Mouse (Mus musculus) naive thymus-derived CD4-positive, alpha-beta T cell, adult 2 months (primary cell): ENCODE data around the gene Pax7.

Source experiments
- DNase-seq: peaks from one replicate; pipeline ENCODE4 v3.0.0-alpha.2; 2011; ENCODE audit warnings: low read depth

Gene Pax7

DNA sequence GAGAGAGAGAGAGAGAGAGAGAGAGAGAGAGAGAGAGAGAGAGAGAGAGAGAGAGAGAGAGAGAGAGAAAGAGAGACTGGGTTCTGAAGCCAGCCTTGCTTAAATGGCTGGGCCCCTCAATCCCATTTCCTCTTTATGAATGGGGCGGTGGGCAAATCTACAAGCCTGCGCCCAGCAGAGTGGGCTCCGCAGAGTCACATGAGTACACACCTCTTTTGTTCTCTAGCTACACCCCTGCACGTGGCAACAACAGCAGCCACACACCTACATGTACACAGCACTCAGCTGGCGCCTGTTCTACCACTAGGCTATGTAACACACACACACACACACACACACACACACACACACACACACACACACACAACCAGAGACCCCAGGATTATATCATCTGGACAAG, 21.9 kb downstream of the Pax7 start:
- DNase-seq, result no peak

DNA sequence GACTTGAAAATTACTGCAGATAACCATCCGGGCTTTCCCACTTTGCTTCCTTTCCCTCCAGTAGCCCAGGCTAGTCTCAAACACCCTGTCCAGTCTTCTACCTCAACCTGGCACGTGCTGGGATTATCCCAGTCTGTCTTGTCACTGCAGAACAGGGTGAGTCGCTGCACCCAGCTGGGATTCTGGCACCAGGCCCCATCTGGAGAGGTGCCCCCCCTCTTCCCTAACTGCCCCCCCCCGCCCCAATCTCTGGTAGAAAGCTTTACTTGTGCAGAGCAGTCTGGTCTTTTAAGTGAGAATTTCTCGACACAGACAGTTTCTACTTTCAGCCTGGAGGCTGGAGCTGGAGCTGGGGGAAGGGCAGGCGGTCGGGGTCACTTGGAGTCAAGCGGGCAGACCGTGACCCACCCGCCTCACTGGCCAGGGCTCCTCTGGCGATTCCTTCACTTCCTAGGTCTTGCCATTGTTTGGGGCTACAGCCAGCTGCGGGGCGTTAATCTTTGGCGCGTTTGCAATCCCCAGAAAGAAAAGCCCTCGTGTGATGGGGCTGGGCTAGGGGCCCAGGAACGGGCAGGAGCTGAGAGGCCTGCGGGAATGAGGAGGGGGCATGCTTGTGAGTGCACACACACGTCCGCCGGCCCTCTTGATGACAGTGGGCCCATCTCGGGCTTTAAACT, 22.4 kb downstream of the Pax7 start:
- DNase-seq, result no peak

DNA sequence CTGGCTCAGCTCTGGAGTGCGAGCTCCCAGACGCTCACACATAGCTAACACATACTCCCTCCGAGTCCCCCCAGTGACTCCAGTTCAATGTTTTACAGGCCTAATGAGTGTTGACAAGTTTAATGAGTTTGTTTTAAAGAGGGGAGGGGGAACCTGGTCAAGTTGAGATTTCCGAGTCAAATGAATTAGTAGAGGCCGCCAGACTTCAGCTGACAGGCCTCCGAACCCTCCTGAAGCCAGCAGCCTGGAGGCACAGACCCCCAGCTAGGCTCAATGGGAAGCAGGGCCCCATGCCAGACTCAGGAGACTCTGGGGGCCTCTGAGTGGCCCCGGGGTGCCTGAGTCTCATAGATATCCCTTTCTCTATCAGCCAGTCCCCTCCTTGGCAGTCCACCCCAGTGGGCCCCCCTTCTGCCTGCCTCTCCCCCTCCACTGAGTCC, 23.9 kb downstream of the Pax7 start:
- no peak for DNase-seq

DNA sequence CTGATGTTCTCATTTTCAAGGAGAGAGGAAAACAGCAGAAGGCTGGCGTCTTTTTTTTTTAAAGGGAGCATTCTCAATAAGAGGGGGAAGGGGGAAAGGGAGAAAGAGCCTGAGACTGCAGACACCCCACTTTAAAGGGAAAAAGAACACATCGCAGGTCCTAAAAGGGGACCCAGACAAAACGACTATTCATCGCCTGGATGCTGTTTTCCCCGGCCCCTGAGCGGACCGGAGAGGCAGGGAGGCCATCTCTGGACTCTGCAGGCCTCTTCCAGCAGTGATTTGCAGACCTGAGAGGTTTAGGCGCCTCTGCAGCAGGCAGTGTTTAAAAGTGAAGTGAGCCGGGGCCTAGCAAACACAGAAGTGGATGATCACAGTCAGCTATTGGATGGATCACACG, 25.5 kb downstream of the Pax7 start:
- no peak for DNase-seq

DNA sequence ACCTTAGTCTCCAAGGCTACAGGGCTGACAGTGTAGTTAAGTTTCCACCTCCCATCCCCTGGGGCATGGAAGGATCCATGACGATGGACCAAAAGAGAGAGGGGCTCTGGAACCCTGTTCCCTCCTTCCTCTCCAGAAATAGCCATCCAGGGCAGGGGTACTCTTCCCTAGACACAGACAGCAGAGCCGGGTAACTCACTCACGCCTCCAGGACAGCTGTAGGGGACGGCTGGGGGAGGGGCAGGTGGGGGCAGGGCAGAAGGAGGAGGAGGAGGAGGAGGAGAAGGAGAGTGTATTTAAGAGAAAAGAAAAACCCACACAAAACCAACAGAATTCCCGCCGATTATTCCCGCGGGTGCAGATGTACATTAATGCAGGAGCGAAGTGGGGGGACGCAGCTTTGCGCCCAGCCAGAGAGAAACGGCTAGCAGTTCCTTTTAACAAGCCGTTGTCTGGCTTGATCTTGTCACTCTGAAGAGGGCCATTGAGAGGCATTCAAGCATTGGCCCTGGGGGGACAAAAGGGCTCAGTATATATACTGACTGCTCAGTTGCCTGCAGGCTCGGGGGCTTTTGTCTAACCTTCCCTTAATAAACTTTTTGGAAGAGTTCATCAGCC, 26.0 kb downstream of the Pax7 start:
- no peak for DNase-seq

DNA sequence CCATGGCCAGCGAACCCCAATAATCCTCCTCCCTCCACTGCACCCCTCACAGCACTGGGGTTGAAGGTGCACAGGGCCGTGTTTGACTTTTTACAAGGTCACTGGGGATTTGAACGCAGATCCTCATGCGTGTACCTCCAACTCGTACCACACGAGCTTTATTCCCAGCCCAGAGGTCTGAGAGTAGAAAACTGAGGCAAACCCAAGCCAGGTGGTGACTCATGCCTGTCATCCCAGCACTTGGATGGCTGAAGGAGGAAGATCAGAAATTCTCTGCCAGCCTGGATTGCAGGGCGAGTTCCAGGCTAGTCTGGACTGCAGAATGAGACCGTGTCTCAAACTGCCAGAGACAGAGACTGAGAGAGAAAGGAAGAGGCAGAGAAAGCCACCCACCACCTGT, 28.4 kb downstream of the Pax7 start:
- DNase-seq, result no peak

DNA sequence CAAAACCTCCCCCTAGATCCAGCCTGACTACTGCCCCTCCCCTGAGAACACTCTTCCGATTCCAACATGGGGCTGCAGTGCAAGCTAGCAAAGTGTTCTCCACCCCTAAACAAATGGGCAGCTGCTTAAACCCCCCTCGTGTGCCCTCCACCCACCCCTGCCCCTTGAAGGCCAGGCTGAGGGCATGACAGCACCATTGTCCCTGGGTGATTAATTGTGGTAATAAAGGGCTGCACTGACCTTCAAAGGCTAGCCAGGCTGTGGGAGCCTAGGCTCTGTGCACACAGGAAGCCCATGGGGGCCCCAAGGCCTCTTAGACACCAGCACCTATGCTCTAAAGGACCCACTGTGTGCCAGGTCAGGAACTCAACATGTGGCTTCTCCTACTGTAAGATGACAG, 29.3 kb downstream of the Pax7 start:
- no peak for DNase-seq

DNA sequence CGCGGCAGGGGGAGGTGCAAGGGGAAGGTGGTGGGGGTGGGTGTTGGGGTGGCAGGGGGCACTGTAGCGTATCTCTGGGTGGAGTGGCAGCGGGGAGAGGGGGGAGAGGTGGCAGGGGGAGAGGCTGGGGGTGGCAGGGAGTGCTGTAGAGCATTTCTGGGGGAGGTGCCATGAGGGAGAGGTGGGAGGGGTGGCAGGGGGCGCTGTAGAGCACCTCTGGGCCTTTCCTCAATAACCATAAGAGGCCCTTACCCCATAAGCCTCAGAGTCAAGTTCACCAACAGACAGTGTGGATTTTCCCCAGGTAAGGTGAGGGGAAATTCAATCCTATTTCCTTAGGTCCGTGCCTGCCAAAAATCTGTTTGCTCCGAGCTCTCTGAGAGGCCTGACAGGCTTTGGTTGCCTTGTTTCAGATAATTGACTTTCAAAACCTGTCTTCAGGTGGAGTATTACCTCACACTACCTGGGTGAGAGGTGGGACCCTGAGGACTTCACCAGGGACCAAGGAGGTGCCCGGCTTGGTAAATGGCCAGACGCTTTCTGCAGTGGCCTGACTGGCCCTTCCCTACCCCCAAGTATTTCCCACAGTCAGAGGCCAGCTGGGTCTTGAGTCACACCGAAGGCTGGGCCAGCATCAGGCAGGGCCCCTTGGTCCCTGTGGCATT, 33.8 kb downstream of the Pax7 start:
- peak; percentile 46 for DNase-seq

DNA sequence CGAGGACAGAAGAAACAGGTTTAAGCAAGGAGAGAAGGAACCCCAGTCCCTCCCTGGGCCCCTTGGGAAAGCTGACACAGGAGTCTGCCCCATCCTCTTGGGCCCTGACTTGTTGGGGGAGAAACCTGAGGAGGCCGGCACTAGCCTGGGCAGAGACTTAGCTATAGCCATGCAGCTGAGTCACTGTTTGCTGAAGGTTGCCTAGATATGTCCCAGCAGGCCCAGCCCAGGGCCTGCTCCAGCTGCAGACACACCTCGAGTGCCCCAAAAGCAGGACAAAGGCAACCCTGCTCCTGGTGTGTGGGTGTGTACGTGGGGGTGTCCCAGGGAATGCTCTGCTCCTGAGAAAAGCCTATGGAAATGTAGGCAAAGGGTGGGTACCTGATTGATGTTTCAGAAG, 36.0 kb downstream of the Pax7 start:
- DNase-seq, result no peak

DNA sequence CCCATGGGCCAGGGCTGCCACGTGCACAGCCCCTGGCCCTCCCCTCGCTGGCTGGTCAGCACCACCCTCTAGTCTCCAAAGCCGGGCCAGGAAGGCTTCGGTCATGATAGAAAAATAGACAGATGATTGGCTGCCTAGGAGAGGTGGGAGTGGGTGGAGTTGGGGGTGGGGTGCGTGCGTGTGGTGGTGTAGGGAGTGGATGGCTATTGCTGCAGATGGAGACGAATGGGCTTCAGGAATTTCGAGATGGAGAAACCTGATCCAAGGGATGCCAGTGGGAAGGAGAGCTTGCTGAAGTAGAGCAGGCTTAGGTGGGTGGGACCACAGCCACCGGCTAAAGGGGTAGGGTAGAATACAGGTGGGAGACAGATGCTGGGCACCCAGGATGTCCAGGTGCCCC, 37.2 kb downstream of the Pax7 start:
- no peak for DNase-seq

DNA sequence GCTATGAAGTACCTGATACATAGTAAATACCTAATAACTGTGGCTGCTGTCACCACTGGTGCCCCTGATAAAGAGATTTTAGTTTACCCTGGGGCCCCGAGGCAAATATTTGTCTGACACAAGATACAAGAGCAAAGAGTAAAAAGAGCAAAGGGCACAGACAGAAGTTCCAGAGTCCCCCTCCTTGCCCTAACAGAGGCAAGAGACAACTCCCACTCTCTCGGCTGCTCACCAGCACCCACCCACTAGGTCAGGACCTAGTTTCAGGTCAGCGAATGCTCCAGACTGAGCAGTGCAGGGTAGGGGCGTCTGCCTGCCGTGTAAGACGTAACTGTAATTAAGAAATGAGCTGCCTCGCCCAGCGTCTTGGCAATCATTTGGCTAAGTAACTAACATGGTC, 42.2 kb downstream of the Pax7 start:
- no peak for DNase-seq

DNA sequence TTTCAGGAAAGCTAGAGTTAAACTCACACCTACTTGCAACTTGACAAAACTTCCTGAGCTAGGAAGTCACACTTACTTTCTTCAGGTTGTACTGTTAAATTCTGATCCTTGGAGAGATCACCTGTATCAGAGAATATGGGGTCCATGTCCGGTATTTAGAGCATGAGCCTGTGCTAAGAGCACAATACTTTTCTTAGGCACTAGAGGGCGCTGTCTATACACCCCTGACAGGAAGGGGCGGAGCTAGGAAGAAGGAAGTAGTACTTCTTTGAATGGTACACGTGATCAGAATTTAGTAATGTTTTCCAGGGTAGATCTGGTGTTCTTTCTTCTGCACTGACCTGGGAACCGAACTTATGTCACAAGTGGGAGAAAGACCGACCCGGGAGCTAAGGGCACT, 43.6 kb downstream of the Pax7 start:
- DNase-seq, result peak; percentile 76

DNA sequence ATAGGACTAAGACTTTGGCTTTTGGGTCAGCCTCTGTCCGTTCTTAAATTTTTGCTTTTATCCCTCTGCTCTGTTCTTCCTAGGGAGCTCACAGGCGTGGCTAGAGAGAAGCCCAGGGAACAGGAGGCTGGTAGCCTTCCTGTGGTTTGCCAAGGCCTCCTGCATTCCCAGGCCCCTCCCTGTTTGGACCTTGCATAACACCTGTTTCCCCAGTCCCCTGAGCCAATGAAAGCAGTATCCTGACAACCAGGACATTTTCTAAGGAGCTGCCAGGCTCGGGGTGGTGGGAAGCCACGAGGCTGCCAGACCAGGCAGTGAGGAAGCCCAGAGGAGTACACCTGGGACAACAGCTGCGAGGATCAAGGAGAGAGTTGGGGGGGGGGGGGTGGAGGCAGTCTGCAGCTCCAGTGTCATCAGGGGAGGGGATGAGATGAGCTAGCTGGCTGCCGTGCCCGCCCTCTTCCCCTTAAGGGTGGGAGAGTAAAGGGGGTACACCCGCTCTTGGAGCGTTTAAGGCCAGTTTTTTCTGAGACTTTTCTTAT, 50.3 kb downstream of the Pax7 start:
- DNase-seq, result no peak

DNA sequence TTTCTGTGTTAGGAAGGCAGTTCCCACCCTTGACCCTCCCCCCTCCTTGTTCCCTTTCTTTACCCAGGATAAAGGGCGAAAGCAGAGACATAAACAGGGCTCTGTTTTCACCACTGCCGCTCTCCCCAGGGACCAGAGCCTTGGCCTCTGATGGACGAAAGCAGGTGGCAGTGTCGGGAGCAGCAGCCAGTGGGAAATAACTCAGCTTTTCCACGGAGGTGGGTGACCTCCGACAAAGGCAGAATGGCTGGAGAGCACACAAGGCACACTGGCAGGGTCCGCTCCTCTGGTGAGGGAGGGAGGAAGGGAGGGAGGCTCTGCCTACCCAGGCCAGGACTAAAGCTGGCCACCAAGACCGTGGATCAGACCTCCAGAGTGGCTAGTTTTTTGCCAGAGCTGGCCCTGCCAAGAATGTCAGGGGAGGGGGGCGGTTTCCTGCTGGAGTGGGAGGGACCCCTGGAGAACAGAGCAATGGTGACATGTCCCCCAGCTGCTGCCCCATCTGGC, 62.1 kb downstream of the Pax7 start:
- DNase-seq, result no peak

DNA sequence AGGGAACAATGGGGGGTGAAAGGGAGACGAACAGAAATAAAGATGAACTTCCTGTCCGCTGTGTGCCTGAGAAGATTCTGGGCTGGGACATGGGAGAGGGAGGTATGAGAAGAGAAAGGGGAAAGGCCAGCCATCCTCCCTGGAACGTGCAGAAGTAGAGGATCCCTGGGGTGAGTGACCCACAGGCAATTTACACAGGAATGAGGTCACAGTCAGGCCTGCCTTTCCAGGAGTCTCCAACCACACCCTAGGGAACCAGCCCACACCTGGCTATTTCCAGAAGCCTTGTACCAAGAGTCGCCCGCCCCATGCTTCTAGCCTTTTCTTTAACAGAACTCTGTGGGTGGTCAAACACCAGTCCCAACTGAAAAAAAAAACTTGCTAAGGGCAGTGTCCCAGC, 65.5 kb downstream of the Pax7 start:
- DNase-seq, result no peak

DNA sequence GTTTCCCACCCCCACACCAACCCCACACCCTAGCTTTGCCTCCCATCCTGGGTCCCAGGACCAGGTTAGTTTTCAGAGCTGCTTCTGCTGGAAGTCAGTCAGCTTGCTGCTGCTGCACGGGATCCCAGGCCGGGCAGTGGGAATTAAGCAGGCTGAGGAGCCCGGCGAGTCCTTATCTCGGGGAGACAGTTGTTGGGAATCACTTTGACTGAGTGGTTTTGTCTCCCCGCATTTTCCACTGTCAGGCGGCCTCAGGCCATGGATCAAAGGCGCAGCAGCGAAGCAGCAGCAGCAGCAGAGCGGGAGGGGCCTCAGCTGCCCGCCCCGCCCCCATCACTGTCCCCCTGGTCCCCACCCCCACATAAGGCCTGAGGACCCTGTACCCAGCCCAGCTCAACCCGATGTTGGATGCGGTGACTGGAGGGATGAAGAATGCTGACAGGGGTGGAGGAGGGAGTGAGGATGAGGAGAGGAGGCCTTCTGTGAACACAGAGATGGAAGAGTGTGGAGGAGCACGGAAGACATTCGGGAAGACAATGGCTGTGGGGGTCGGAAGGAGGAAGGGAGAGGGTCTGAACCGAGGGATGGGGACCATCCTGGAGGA, 66.1 kb downstream of the Pax7 start:
- DNase-seq, result no peak

DNA sequence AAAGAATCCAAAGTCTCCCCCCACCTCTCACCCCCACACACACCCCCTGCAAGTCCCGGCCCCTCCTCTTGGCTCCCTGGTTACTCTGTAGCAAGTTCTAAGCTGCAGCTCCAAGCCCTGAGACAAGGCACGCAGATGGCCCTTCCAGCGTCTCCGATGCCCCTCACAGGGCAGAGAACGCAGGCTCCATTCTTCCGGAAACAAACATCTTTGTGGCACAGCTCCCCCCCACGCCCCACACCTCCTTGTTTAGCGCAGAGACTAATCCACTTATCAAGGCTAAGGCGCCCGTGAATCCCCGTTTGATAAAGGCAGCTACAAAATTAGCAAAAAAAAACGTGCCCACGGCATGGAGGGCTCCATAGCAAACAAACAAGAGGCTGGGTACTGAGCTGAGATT, 71.4 kb downstream of the Pax7 start:
- no peak for DNase-seq

DNA sequence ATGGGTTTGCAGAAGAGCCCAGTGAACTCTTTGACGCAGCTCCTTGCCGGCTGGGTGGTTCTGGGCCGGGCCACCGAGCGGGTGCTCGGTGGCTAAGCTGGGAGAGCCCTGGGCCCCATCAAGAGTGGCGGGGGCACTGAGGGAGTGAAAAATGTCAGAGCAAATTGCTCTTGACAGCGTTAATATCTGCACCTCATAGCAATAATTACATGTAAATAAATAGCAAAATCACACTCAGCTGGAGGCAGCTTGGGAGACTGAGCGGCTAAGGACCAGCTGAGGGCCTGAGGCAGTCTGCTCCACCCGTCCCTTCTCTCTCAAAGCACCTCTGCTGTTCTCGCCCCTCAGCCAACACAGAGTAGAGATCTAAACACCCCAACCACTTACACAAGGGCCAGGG, 72.6 kb downstream of the Pax7 start:
- DNase-seq, result no peak

DNA sequence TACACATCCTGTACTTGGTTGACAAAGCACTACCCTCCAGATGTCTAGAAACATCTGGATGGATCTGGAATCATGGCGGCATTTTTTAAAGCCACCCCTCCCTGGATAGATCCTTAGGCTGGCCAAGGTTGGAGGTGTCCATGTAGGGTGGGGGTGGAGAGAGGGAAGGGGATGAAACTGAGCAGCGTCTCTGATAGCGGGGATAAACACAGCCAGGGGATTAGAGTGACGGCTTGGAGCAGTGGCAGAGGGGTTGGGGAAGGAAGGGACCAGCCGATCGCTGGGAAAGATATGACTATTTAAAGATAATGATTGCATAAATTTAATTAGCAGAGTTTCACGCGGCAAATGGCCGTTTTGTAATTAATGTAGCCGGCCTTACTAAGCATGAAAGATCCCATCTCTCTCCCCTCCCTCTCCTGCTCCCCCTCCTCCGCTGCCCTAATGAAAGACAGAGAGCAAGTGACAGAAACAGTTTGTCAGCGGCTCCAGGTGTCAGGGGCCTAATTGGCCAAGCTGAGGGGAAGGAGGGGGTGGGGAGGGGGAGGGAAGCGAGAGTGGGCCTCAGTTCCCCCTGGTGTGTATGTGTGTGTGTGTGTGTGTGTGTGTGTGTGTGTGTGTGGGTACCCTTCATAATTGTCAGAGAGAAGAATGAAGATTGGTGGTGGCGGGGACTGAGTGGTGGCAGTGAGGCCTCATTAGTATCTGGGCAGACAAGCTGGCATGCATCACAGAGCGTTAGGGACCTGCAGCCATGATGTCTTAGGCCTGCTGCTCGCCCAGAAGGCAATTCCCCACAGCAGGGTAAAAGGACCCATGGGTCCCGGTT, 74.6 kb downstream of the Pax7 start:
- no peak for DNase-seq

DNA sequence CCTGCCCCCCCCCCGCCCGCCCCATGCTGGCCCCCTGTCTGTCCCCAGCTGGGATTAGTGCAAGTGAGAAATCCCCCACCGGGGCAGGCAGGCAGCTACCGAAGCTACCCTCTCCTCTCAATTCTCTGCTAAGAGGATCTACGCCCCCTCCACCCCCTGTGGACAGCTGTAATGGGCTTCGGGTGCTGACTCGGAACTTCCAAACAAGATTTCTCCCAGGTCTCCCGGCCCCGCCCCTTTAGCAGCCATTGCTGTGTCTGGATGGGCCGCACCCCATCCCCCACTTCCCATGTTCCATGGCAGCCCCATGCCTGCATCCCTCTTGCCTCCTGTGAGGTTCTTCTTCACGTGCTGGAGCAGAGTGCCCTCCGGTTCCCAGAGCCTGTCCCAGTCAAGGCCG, 76.4 kb downstream of the Pax7 start:
- no peak for DNase-seq

DNA sequence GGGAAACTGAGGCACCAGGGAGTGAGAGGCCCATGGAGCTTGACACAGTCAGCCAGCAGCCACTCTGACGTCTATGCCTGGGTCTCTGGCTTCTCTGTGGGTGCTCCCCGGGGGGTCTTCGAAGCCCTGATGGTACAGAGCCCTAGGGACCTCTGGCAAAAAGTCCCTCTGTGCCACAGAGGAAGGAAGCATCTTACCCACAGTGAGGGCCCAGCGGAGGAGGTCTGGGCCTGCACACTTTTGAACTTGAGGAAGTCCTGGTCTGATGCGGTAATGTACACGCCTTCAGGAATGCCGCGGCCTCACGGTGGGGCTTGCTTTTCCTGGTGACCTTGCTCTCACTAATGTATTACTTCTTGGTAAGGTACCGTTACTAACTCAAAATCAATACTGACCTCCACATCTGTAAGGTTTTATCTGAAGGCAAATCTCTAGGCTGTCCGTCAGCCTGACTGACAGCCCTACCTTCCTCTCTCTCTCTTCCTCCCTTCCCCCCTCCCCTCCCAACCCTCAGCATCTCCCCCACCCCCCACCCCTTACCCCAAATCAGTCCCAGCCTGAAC, 79.1 kb downstream of the Pax7 start:
- DNase-seq, result no peak

DNA sequence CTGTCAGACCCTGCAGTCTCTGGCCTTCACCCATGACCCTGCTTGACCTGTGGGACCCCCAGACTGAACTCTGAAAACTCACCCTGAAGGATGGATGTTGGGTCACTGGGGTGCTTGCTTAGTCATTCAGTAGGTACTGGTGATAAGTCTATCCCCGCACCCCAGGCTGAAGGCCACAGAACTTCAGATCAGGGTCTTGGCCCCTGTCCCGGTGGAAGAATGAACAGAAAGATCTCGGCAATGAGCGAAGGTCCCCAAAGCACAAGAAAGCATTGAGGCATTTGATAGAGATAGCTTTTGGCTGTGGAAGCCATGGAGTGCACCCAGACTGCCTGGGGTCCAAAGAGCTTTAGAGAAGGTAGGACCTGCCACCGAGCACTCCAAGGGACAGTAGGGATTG, 82.4 kb downstream of the Pax7 start:
- DNase-seq, result no peak
